Mouse (Mus musculus) myocyte (in vitro differentiated cells): Measurements from ENCODE around the gene Slc4a10.

Experiments used
- MAX ChIP-seq: IDR thresholded peaks from one replicate; pipeline ENCODE4 v1.6.1; 2011; ENCODE audit warnings: low read depth, mild to moderate bottlenecking, control low read depth
- TCF3 ChIP-seq: IDR thresholded peaks from one replicate; pipeline ENCODE4 v1.6.1; 2011; ENCODE audit warnings: low read depth, control low read depth; ENCODE audit not compliant: insufficient read length

GRCm38 (mm10) chr2:62316930-62317329, 270.7 kb downstream of the Slc4a10 start:
- TF ChIP-seq MAX = no peak
- TF ChIP-seq TCF3 = no peak
